Mouse (Mus musculus) G1E-ER4 (cell line): ENCODE results near the gene Slc25a1. TPM values are rescaled to one million over a fixed set of nuclear protein-coding genes. Genes with fewer than 3 reads are reported as not detected.

Source experiments
- GATA1 ChIP-seq: IDR thresholded peaks from one replicate; pipeline ENCODE4 v1.8.0; 2012; ENCODE audit warnings: low read length, inconsistent platforms
- polyA plus RNA-seq: library from polyadenylated mRNA; stranded (reverse); fragments of >175 nt; gene quantifications from 2 replicates; pipeline ENCODE4 v1.2.3, GENCODE M21; 2012

Gene Slc25a1
- polyA plus RNA-seq, 1 experiment = 287 TPM

DNA sequence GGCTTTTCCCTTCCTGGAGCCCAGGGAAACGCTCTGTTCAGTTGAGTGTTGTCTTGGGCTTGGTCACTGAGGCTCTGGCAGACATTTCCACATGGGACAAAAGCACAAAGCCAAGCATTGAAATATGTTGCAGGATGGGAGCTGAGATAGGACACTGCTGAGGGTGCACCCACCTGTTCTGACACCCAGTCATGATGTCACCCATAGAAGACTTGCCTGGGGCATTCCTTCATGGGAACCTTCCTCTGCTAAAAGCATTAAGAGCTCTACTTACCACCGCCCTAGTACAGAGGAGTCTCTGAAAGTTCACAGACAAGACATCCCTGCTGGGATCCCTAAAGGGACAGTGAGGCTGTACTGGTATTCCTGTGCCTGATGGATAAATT lies 37.7 kb downstream of the Slc25a1 start:
- TF ChIP-seq GATA1 = no peak

DNA sequence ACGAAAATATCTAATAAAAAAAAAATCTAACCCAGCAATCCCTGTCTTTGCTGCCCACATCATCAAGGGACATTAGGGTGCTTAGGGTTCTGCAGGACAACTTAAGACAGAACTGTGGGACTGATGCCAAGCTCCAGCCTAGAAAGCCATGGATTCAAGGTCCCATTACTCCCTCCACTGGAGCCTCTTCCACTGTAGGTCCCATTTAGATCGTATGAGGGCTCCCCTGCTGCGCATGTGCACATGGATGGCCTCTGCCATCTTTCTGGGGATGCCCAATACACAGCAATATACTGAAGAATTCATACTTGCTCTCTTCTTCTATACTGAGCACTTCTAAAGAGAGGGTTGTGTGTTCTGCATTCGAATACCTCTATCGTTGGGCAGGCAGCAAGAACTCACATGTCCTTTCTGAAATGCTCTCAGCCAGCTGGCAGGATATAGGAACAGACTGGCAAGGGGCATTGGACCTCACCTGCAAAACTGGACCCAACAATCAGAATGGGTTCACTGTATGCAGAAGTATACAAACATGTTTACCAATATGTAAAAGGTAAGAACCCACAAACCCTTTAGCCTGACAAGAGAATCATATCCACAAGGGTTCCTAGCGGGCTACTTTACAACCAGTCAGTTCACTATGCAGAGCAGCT lies 38.2 kb downstream of the Slc25a1 start:
- no peak for TF ChIP-seq GATA1

DNA sequence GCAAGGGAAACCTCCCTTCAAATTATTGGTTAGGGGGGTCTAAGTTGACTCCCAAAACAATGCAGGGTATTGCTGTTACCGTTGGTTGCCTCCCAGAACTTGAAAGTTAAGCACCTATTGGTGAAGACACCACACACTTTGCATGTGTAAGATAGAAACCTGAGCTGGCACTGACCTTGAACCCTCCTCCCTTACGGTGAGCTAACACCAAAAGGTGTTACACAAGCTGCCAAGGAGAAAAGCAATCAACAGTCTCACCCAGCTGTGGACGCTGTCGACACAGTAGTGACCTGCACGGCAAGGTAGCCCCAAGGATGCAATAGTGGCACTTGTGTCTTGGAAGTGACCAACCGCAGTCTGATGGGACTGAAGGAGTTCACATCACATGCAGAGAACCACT lies 43.9 kb downstream of the Slc25a1 start:
- TF ChIP-seq GATA1 = no peak

DNA sequence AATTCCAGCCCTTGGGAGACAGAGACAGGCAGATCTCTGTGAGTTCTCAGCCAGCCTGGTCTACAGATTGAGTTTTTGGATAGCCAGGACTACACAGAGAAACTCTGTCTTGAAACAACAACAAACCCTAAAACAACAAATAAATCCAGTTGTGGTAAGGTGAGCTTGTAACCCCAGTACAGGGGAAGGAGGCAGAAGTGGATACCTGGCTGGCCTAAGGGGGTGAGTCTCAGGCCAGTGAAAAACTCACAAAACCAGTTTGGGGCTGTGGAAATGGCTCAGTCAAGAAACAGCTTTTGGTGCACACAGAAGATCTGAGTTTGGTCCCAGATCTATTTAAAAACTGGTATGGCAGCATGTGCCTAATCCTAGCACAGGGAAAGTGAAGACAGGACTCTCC lies 45.8 kb downstream of the Slc25a1 start:
- no peak for TF ChIP-seq GATA1

DNA sequence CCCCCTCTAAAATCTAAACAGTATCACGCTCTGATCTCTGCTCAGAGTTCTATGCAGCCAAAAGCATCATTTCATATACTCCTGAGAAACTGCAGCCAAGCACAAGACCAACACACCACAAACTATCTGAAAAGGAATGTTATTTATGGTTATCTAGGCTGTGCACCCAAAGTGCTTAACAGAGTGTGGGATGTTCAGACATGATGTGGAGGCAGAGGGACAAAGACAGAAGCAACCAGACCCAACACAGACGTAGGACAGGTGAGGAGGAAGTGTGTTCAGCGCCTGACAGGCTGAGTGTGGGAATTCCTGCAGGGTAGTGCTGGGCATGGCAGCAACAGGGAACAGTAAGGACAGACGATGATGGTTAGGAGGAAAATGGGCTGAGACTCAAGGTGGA lies 48.4 kb downstream of the Slc25a1 start:
- TF ChIP-seq GATA1 = no peak

DNA sequence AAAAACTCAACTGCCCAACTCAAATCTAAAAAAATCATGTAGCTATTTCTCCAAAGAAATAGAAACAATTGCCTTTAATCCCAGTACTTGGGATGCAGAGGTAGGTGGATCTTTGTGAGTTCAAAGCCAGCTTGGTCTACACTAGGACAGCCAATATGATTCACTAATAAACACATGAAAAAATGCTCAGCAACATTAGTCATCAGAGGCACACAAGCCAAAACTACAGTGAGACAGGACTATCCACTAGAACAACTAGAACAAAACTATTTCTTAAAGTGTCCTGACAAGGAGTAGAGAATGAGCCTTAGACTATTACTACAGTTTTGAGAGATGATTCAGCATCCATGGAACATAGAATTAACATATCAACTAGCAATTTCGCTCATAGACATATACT lies 51.9 kb downstream of the Slc25a1 start:
- no peak for TF ChIP-seq GATA1

Other genes starting within 250 kb of the Slc25a1 start
- gene Med15, start 195.3 kb downstream of the Slc25a1 start, polyA plus RNA-seq = 176 and 227 TPM in 2 replicates
- not detected in 2 replicates for gene Klhl22, start 168.6 kb downstream of the Slc25a1 start, polyA plus RNA-seq
- not detected in 2 replicates for gene Scarf2, start 130.9 kb downstream of the Slc25a1 start, polyA plus RNA-seq
- gene B830017H08Rik, start 95.1 kb downstream of the Slc25a1 start, polyA plus RNA-seq = not detected in 2 replicates
- 0.62 and 1.5 TPM in 2 replicates for gene Car15, start 89.9 kb downstream of the Slc25a1 start, polyA plus RNA-seq
- gene Gm20518, start 36.5 kb downstream of the Slc25a1 start, polyA plus RNA-seq = 0.28 and 0.68 TPM in 2 replicates
- gene Tssk1, start 34.0 kb downstream of the Slc25a1 start, polyA plus RNA-seq = not detected in 2 replicates
- gene Dgcr2, start 29.7 kb downstream of the Slc25a1 start, polyA plus RNA-seq = 17.4 and 26.3 TPM in 2 replicates
- gene Tssk2, start 29.6 kb downstream of the Slc25a1 start, polyA plus RNA-seq = not detected in 2 replicates
- gene Ess2, start 16.9 kb downstream of the Slc25a1 start, polyA plus RNA-seq = 25.9 and 26.0 TPM in 2 replicates
- gene Gsc2, start 13.2 kb downstream of the Slc25a1 start, polyA plus RNA-seq = not detected in 2 replicates
- gene Vpreb2, start 52.2 kb upstream of the Slc25a1 start, polyA plus RNA-seq = not detected in 2 replicates
- 41.0 and 45.2 TPM in 2 replicates for gene Dgcr6, start 124.6 kb upstream of the Slc25a1 start, polyA plus RNA-seq
- 6.0 and 7.7 TPM in 2 replicates for gene Prodh, start 162.0 kb upstream of the Slc25a1 start, polyA plus RNA-seq
- 0.03 TPM in 1 of 2 replicates, not detected in the other for gene Rtn4r, start 199.4 kb upstream of the Slc25a1 start, polyA plus RNA-seq